ENCODE assay signal across 10 mouse cellular contexts in the genomic region with DNA sequence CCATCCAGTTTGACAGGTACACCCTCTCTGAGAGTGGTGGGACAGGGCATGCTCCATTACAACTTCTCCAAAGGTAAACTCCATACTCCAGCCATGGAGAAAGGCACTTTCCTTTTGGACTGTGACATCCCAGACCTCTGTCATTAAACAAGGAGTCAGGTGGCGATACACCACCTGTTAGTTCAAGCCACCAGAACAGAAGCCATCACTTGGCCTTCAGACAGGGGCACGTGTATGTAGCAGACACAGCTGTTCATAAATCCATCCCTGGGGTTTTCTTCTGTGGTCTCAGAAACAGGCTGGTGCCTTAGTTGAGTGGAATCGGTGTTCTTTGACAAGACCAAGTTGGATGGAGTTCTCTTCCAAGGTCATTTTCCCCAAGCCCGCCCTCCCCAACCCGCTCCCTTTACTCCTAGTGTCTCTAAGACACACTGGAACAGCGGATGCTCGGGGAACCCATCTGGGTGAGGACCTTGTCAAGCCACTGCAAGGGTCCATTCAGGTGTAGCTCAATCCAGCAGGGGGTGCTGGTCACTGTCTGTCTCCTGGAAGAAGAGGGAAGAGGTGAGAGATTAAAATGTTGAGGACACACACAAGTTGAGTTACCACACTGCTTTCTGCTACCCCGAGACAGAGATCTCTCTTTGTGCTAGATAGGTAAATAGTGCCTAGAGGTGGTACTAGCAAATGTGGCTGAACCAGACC. TPM values are rescaled to one million over a fixed set of nuclear protein-coding genes. Genes with fewer than 3 reads are reported as not detected.
DNase-seq lines count a peak whose midpoint lies in the region; ATAC-seq and TF ChIP-seq lines count a peak whose summit lies in the region.
"Had no signal": no experiment of that assay in that cellular context is flagged by ENCODE, and none has a peak within 500 bp of the region (broad histone marks: within the 10 kb centered on the region; RNA-seq: fewer than 3 reads in every experiment).

No protein-coding gene starts in this region.

- H3K4me3 ChIP-seq in lung, embryonic 14.5 days (ENCODE audit: low read depth, low read length) = no peak overlapping the region
- H3K4me3 ChIP-seq: heart, embryonic 15.5 days had no signal

- WGBS in lung, embryonic 14.5 days = 80% methylated on average over 8 of the region's 8 CpGs

- TF ChIP-seq CTCF in lung, embryonic 14.5 days (IDR thresholded peaks at IDR 0.05; ENCODE audit: low read depth) = peak; percentile 64

- H3K4me1 ChIP-seq in lung, embryonic 14.5 days (ENCODE audit: insufficient read depth) = peaks cover 29% of the 10 kb centered on the region; the same call in 1 of the 2 replicates

- H3K36me3 ChIP-seq in lung, embryonic 14.5 days (ENCODE audit: insufficient read depth) = peaks cover 71% of the 10 kb centered on the region

- no peak for ATAC-seq in lung, embryonic 14.5 days (ENCODE audit: insufficient read depth)
- no peak for ATAC-seq in erythroblast, adult 5-6 weeks (replicated peaks; ENCODE audit: low FRiP score, poor library complexity, severe bottlenecking)
- ATAC-seq: midbrain, embryonic 16.5 days had no signal

- no peak overlapping the region for H3K27ac ChIP-seq in lung, embryonic 14.5 days (ENCODE audit: low read depth)

- H3K9me3 ChIP-seq in lung, embryonic 14.5 days (ENCODE audit: low read depth, low read length) = no peaks in the 10 kb centered on the region
- H3K9me3 ChIP-seq: heart, embryonic 15.5 days had no signal

- intact Hi-C loops in heart, postnatal 25 days (cut with DNase I) = loop anchor here (2.0 to 5.0 kb wide), 3 partner anchors 57 to 195 kb away; a partner anchor contains a TSS

- H3K9ac ChIP-seq in lung, embryonic 14.5 days = no peak overlapping the region
- H3K9ac ChIP-seq: heart, embryonic 15.5 days had no signal

- DNase-seq in heart, adult 8-10 months (ENCODE audit: low spot score) = peak; percentile 25
- no peak for DNase-seq in heart, postnatal 25 days (ENCODE audit: low spot score)
- peak; percentile 60 for DNase-seq in 3T3-L1 (ENCODE audit: low read depth, low spot score)
- DNase-seq in NIH3T3 (ENCODE audit: low read depth) = peak; percentile 48
- DNase-seq in lung, embryonic 14.5 days = peak; percentile 67
- DNase-seq in ovary, adult 18-20 months (ENCODE audit: low spot score) = no peak
- DNase-seq in gastrocnemius, adult 8-10 months (ENCODE audit: low spot score in 2 of 2) = no peak

- H3K4me2 ChIP-seq in lung, embryonic 14.5 days = no peak overlapping the region
- H3K4me2 ChIP-seq: heart, embryonic 15.5 days had no signal

- no peaks in the 10 kb centered on the region for H3K27me3 ChIP-seq in lung, embryonic 14.5 days (ENCODE audit: insufficient read depth, low read length)
- H3K27me3 ChIP-seq: heart, embryonic 15.5 days had no signal

RNA-seq across cellular contexts. Expression of a gene that starts 47.5 kb away (rescaled TPM):
- total RNA-seq in heart, adult 8-10 months (2022) = 10 to 100 TPM; 14.6 to 23.9 (median 20.2) TPM
- total RNA-seq in heart, postnatal 25 days (2021) = 10 to 100 TPM; 17.9 to 22.0 TPM
- 27.3 and 29.1 TPM in 2 replicates for polyA plus RNA-seq in lung, embryonic 14.5 days (2014; fragmentation: Nextera tagmentation; extraction: Ambion mirVana)
- 6.3 and 15.9 TPM in 2 replicates for total RNA-seq in erythroblast, adult 5-6 weeks (2015; ENCODE audit: low replicate concordance)
- total RNA-seq in erythroblast, adult 5-6 weeks (2017; ENCODE audit: low replicate concordance) = 9.9 and 17.7 TPM in 2 replicates
- total RNA-seq in gastrocnemius, adult 8-10 months (2022) = 10 to 100 TPM in 3 of 4 experiments, 1 to 10 TPM in 1; 9.9 to 13.6 (median 12.9) TPM

RNA-seq across cellular contexts. Expression of a gene that starts 47.7 kb away (rescaled TPM):
- total RNA-seq in heart, adult 8-10 months (2022) = not detected
- not detected for total RNA-seq in heart, postnatal 25 days (2021)
- polyA plus RNA-seq in lung, embryonic 14.5 days (2014; fragmentation: Nextera tagmentation; extraction: Ambion mirVana) = 0.05 and 0.08 TPM in 2 replicates
- total RNA-seq in erythroblast, adult 5-6 weeks (2015; ENCODE audit: low replicate concordance) = not detected in 2 replicates
- 0.28 TPM in 1 of 2 replicates, not detected in the other for total RNA-seq in erythroblast, adult 5-6 weeks (2017; ENCODE audit: low replicate concordance)
- total RNA-seq in gastrocnemius, adult 8-10 months (2022) = not detected

Comparison
In these comparisons a context has a peak if more than half of its experiments do, and no peak if none do; other contexts are left out.
1. DNase-seq: peak in heart, adult 8-10 months (single experiment), 3T3-L1 (single experiment), NIH3T3 (single experiment) and lung, embryonic 14.5 days (single experiment); none in heart, postnatal 25 days (single experiment), ovary, adult 18-20 months (single experiment) and gastrocnemius, adult 8-10 months (0 of 2).